Mouse (Mus musculus): Measurements from ENCODE around the gene Nmnat1. TPM values are rescaled to one million over a fixed set of nuclear protein-coding genes. Genes with fewer than 3 reads are reported as not detected.
"Not testable (repeated sequence)": the region's sequence is repeated elsewhere in the genome, so short reads cannot be mapped to it uniquely, and the experiment has no call there.

Nmnat1 gene
- polyA plus RNA-seq, 1 experiment from 2014 or later: 12.0 TPM

- H3K36me3 ChIP-seq: no peaks in the 10 kb centered on the region
- no peak overlapping the region for H3K4me2 ChIP-seq
- no peak overlapping the region for H3K4me3 ChIP-seq
- WGBS: 48% methylated on average over 1 of the region's 1 CpGs
- H3K9ac ChIP-seq: no peak overlapping the region
- peaks cover 18% of the 10 kb centered on the region for H3K4me1 ChIP-seq (replicated peaks)
- no peaks in the 10 kb centered on the region for H3K9me3 ChIP-seq (replicated peaks)
- no peak for ATAC-seq (ENCODE audit: insufficient number of reproducible peaks, low FRiP score)
- H3K27me3 ChIP-seq (replicated peaks): no peaks in the 10 kb centered on the region
- H3K27ac ChIP-seq (ENCODE audit: poor library complexity, severe bottlenecking): no peak overlapping the region; the same call in 1 of the 2 replicates
Measured at GRCm38 (mm10) chr4:149444465-149444864, 40.5 kb downstream of the Nmnat1 start.

GRCm38 (mm10) chr4:149442436-149442835 is 42.6 kb downstream of the Nmnat1 start:
- H3K4me3 ChIP-seq: no peak overlapping the region
- H3K9me3 ChIP-seq (replicated peaks): no peaks in the 10 kb centered on the region
- H3K9ac ChIP-seq: no peak overlapping the region
- H3K4me1 ChIP-seq (replicated peaks): peaks cover 18% of the 10 kb centered on the region
- H3K36me3 ChIP-seq: no peaks in the 10 kb centered on the region
- H3K27me3 ChIP-seq (replicated peaks): no peaks in the 10 kb centered on the region
- no peak overlapping the region for H3K27ac ChIP-seq (ENCODE audit: poor library complexity, severe bottlenecking)
- ATAC-seq (ENCODE audit: insufficient number of reproducible peaks, low FRiP score): no peak
- 37% methylated on average over 3 of the region's 3 CpGs for WGBS
- H3K4me2 ChIP-seq: no peak overlapping the region

- no peak overlapping the region for H3K9ac ChIP-seq
- ATAC-seq (ENCODE audit: insufficient number of reproducible peaks, low FRiP score): no peak
Measured at GRCm38 (mm10) chr4:149440576-149440975, 44.4 kb downstream of the Nmnat1 start.

GRCm38 (mm10) chr4:149431887-149432286 is 53.1 kb downstream of the Nmnat1 start:
- not testable (repeated sequence) for H3K4me3 ChIP-seq; H3K27me3 ChIP-seq (replicated peaks); H3K9me3 ChIP-seq (replicated peaks); H3K36me3 ChIP-seq; H3K4me1 ChIP-seq (replicated peaks); H3K4me2 ChIP-seq; H3K9ac ChIP-seq; ATAC-seq (ENCODE audit: insufficient number of reproducible peaks, low FRiP score); H3K27ac ChIP-seq (ENCODE audit: poor library complexity, severe bottlenecking)
- 65% methylated on average over 1 of the region's 1 CpGs for WGBS

More at GRCm38 (mm10) chr4:149440576-149440975, 44.4 kb downstream of the Nmnat1 start:
- Histone ChIP-seq H3K4me2 (no peak overlapping the region), H3K4me3 (no peak overlapping the region), H3K27me3 (replicated peaks) (no peaks in the 10 kb centered on the region), H3K9me3 (replicated peaks) (no peaks in the 10 kb centered on the region), H3K27ac (ENCODE audit: poor library complexity, severe bottlenecking) (no peak overlapping the region), H3K4me1 (replicated peaks) (peaks cover 11% of the 10 kb centered on the region), H3K36me3 (no peaks in the 10 kb centered on the region)
- WGBS: 76% methylated on average over 8 of the region's 8 CpGs

GRCm38 (mm10) chr4:149429592-149429991 is 55.4 kb downstream of the Nmnat1 start:
- H3K9ac ChIP-seq: no peak overlapping the region
- H3K36me3 ChIP-seq: no peaks in the 10 kb centered on the region
- H3K27me3 ChIP-seq (replicated peaks): no peaks in the 10 kb centered on the region
- no peak overlapping the region for H3K4me2 ChIP-seq
- WGBS: 79% methylated on average over 5 of the region's 5 CpGs
- no peak for ATAC-seq (ENCODE audit: insufficient number of reproducible peaks, low FRiP score)
- no peak overlapping the region for H3K27ac ChIP-seq (ENCODE audit: poor library complexity, severe bottlenecking)
- no peaks in the 10 kb centered on the region for H3K9me3 ChIP-seq (replicated peaks)
- H3K4me1 ChIP-seq (replicated peaks): 0 out of 2 replicates have a peak, but pooled peaks cover 3% of the 10 kb centered on the region
- H3K4me3 ChIP-seq: no peak overlapping the region

- Histone ChIP-seq H3K27me3 (replicated peaks) (no peaks in the 10 kb centered on the region), H3K9me3 (replicated peaks) (no peaks in the 10 kb centered on the region), H3K9ac (peak within 1 kb of the TSS; percentile 96), H3K36me3 (peaks cover 6% of the 10 kb centered on the region; the same call in 1 of the 2 replicates), H3K4me2 (peak within 1 kb of the TSS; percentile 76), H3K27ac (ENCODE audit: poor library complexity, severe bottlenecking) (peak within 1 kb of the TSS; percentile 98), H3K4me3 (peak within 1 kb of the TSS; percentile 93), H3K4me1 (replicated peaks) (peaks cover 17% of the 10 kb centered on the region)
- peak; percentile 96 for ATAC-seq (ENCODE audit: insufficient number of reproducible peaks, low FRiP score)
- WGBS: under 1% methylated on average over 48 of the region's 50 CpGs
Measured at GRCm38 (mm10) chr4:149426325-149427199, 58.4 kb downstream of the Nmnat1 start, which contains the start of gene Ube4b. Gene Ube4b, minus strand, starts transcription at chr4:149426749.

GRCm38 (mm10) chr4:149425801-149426292 is 59.2 kb downstream of the Nmnat1 start:
- H3K4me1 ChIP-seq (replicated peaks): peaks cover 23% of the 10 kb centered on the region
- peak overlapping the region; percentile 96 for H3K9ac ChIP-seq
- peak; percentile 74 for ATAC-seq (ENCODE audit: insufficient number of reproducible peaks, low FRiP score)
- WGBS: under 1% methylated on average over 35 of the region's 35 CpGs
- no peaks in the 10 kb centered on the region for H3K27me3 ChIP-seq (replicated peaks)
- H3K36me3 ChIP-seq: peaks cover 7% of the 10 kb centered on the region; the same call in 1 of the 2 replicates
- H3K4me2 ChIP-seq: peak overlapping the region; percentile 76
- peak overlapping the region; percentile 98 for H3K27ac ChIP-seq (ENCODE audit: poor library complexity, severe bottlenecking)
- no peaks in the 10 kb centered on the region for H3K9me3 ChIP-seq (replicated peaks)
- peak overlapping the region; percentile 93 for H3K4me3 ChIP-seq

DNA sequence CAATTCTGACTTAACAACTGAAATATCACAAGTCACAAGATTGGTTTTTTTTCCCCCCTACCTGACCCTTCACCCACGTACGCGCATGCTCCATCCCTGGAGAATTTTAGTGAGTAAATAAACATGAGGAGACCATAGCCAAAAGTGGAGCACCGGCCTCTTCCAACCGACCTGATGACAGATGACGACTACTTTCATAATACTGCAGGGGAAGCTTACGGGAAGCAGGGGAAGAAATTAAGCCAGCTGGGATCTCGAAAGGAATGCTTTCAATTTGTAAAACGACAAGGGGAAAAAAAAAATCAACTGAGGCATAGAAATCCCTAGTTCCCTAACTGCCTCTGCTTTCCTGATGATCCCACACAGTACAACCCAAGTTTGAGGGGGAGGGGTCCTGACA is 60.2 kb downstream of the Nmnat1 start:
- peaks cover 32% of the 10 kb centered on the region for H3K4me1 ChIP-seq (replicated peaks)
- H3K27me3 ChIP-seq (replicated peaks): no peaks in the 10 kb centered on the region
- WGBS: 2% methylated on average over 9 of the region's 9 CpGs
- no peaks in the 10 kb centered on the region for H3K9me3 ChIP-seq (replicated peaks)
- H3K4me3 ChIP-seq: peak overlapping the region; percentile 93
- peak overlapping the region; percentile 52 for H3K27ac ChIP-seq (ENCODE audit: poor library complexity, severe bottlenecking)
- peak overlapping the region; percentile 68 for H3K9ac ChIP-seq
- H3K36me3 ChIP-seq: peaks cover 7% of the 10 kb centered on the region; the same call in 1 of the 2 replicates
- ATAC-seq (ENCODE audit: insufficient number of reproducible peaks, low FRiP score): no peak
- peak overlapping the region; percentile 76 for H3K4me2 ChIP-seq

DNA sequence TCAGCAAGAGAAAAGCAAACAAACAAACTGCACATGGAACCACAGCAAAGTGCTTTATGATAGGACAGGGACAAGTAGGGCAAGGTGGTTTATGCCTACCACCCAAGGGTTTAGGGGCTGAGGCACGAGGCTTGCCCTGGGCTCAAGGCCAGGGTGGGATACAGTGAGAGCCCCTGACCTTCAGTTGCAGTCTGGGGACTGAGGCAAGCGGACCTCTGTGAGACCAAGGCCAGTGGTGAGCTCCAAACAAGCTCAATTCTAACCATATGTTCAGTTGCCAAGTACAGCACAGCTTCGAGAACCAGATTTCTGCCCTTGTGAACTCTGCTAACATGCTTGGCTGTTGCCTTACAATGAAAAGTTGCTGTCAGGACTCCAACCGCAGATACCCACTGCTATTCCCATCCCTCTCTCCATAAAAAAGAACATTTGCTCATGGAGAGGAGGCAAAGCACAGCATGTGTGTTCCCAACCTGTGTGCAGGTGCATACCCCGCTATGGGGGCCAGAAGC is 67.1 kb downstream of the Nmnat1 start:
- 77% methylated on average over 5 of the region's 5 CpGs for WGBS
- Histone ChIP-seq H3K9ac (no peak overlapping the region), H3K4me2 (no peak overlapping the region), H3K27me3 (replicated peaks) (no peaks in the 10 kb centered on the region), H3K36me3 (peaks cover 9% of the 10 kb centered on the region), H3K4me3 (no peak overlapping the region), H3K27ac (ENCODE audit: poor library complexity, severe bottlenecking) (no peak overlapping the region), H3K9me3 (replicated peaks) (no peaks in the 10 kb centered on the region), H3K4me1 (replicated peaks) (peaks cover 63% of the 10 kb centered on the region)
- no peak for ATAC-seq (ENCODE audit: insufficient number of reproducible peaks, low FRiP score)

All from heart, embryonic 12.5 days (tissue).